Mouse (Mus musculus) hindbrain, embryonic 16.5 days (tissue): ENCODE data around the gene Mff. TPM values are rescaled to one million over a fixed set of nuclear protein-coding genes. Genes with fewer than 3 reads are reported as not detected.
A peak's percentile ranks its signal among the peaks of the same experiment; 100 is the strongest.

Experiments
- ATAC-seq: fragments of 200-750 bp; cut with Nextera tagmentation; 2 replicates; pipeline ENCODE4 v1.8.0; 2017; ENCODE audit warnings: moderate TSS enrichment, moderate library complexity
- H3K27ac ChIP-seq: fragments of 300-500 bp; sonication (generic); 2 replicates; pipeline ENCODE4 v1.5.1; 2014; ENCODE audit warnings: low read depth, mild to moderate bottlenecking, control low read depth, low read length, moderate library complexity
- H3K27me3 ChIP-seq: fragments of 300-500 bp; sonication (generic); replicated peaks from 2 replicates; pipeline ENCODE4 v1.6.1; 2014; ENCODE audit warnings: low read length; ENCODE audit not compliant: control insufficient read depth, insufficient read depth
- H3K36me3 ChIP-seq: fragments of 300-500 bp; sonication (generic); 2 replicates; pipeline ENCODE4 v1.6.1; 2014; ENCODE audit warnings: mild to moderate bottlenecking, low read length, moderate library complexity, mixed read lengths; ENCODE audit not compliant: control insufficient read depth, insufficient read depth
- H3K4me1 ChIP-seq: fragments of 300-500 bp; sonication (generic); 2 replicates; pipeline ENCODE4 v1.6.1; 2014; ENCODE audit warnings: low read depth, low read length; ENCODE audit not compliant: control insufficient read depth, insufficient read depth
- H3K4me2 ChIP-seq: fragments of 300-500 bp; sonication (generic); 2 replicates; pipeline ENCODE4 v1.6.1; 2014; ENCODE audit warnings: mild to moderate bottlenecking, low read length, control low read depth, moderate library complexity
- H3K4me3 ChIP-seq: fragments of 300-500 bp; sonication (generic); 2 replicates; pipeline ENCODE4 v1.5.1; 2014; ENCODE audit warnings: mild to moderate bottlenecking, low read length, control low read depth, moderate library complexity
- H3K9ac ChIP-seq: fragments of 300-500 bp; sonication (generic); 2 replicates; pipeline ENCODE4 v1.6.1; 2014; ENCODE audit warnings: low read depth, mild to moderate bottlenecking, control low read depth, low read length, moderate library complexity
- H3K9me3 ChIP-seq: fragments of 300-500 bp; sonication (generic); 2 replicates; pipeline ENCODE4 v1.6.1; 2014; ENCODE audit warnings: mild to moderate bottlenecking, low read length, moderate library complexity; ENCODE audit not compliant: control insufficient read depth
- WGBS: fragments of 180-500 bp; shearing (Covaris S2); extraction: QIAGEN DNeasy Blood & Tissue Kit; methylation state at CpG from one replicate; pipeline ENCODE4 v1.1.7; 2014; 5-methylcytosine and 5-hydroxymethylcytosine counted together
- polyA plus RNA-seq: library from polyadenylated mRNA; unstranded; fragments of >200 nt; fragmentation: Nextera tagmentation; extraction: Ambion mirVana; gene quantifications from 2 replicates; pipeline ENCODE4 v1.2.1, GENCODE M21; 2015

Gene Mff
- polyA plus RNA-seq, 1 experiment from 2014 or later = 427 TPM

DNA sequence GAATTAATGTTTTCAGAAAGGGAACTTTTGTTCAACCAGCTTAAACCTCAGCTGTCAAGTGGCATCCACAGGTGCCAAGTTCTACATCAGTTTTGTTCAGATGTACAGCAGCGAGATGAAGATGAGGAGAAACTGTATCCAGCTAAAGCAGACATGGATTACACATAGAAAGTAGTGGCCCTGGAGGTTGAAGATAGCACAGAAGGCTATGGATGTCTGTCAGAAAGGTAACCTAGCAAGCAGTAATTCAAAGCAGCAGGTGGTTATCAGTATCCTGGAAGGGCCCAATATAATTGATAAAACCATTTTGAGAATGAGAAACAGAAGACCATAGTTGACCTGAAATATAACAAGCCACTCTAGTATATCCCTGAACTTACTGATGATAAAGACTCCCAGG lies 8.7 kb downstream of the Mff start:
- Histone ChIP-seq H3K27ac (no peak overlapping the region), H3K4me2 (no peak overlapping the region), H3K9me3 (no peaks in the 10 kb centered on the region), H3K36me3 (peaks cover 39% of the 10 kb centered on the region), H3K27me3 (no peaks in the 10 kb centered on the region), H3K9ac (no peak overlapping the region), H3K4me1 (no peaks in the 10 kb centered on the region), H3K4me3 (no peak overlapping the region)
- WGBS = 98% methylated on average over 1 of the region's 1 CpGs
- ATAC-seq = no peak

- Histone ChIP-seq H3K4me1 (no peaks in the 10 kb centered on the region), H3K9me3 (no peaks in the 10 kb centered on the region), H3K4me3 (no peak overlapping the region), H3K4me2 (no peak overlapping the region), H3K27ac (no peak overlapping the region), H3K36me3 (peaks cover 13% of the 10 kb centered on the region), H3K27me3 (no peaks in the 10 kb centered on the region), H3K9ac (no peak overlapping the region)
- WGBS = 90% methylated on average over 1 of the region's 1 CpGs
- ATAC-seq = no peak
These were observed 13.4 kb downstream of the Mff start for GRCm38 (mm10) chr1:82738066-82738465.

DNA sequence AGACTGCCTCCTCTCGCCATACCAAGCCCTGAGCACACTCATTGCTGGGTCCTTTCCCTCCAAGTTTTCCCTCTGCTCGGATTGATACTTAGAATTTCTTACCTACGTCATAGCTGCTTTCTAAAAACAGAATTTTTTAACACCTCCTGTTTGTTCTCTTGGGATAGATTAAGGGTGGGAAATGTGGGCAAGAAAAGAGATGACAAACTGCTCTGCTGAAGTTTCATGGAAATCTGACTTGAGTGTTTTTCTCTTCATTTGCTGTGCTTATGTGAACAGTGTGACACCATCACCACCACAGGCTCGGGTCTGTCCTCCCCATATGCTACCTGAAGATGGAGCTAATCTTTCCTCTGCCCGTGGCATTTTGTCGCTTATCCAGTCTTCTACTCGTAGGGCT lies 16.8 kb downstream of the Mff start:
- no peak overlapping the region for H3K27ac ChIP-seq
- 85% methylated on average over 7 of the region's 7 CpGs for WGBS
- H3K4me3 ChIP-seq = no peak overlapping the region
- no peaks in the 10 kb centered on the region for H3K4me1 ChIP-seq
- H3K9ac ChIP-seq = no peak overlapping the region
- peaks cover 2% of the 10 kb centered on the region; the same call in 1 of the 2 replicates for H3K36me3 ChIP-seq
- H3K4me2 ChIP-seq = no peak overlapping the region
- no peaks in the 10 kb centered on the region for H3K27me3 ChIP-seq
- no peak for ATAC-seq
- H3K9me3 ChIP-seq = no peaks in the 10 kb centered on the region

- Histone ChIP-seq H3K4me1 (no peaks in the 10 kb centered on the region), H3K27ac (no peak overlapping the region), H3K4me3 (no peak overlapping the region), H3K4me2 (no peak overlapping the region), H3K27me3 (no peaks in the 10 kb centered on the region), H3K9me3 (no peaks in the 10 kb centered on the region), H3K36me3 (peaks cover 4% of the 10 kb centered on the region), H3K9ac (no peak overlapping the region)
- 90% methylated on average over 3 of the region's 3 CpGs for WGBS
- ATAC-seq = no peak
These were observed 19.3 kb downstream of the Mff start for GRCm38 (mm10) chr1:82743962-82744361.

DNA sequence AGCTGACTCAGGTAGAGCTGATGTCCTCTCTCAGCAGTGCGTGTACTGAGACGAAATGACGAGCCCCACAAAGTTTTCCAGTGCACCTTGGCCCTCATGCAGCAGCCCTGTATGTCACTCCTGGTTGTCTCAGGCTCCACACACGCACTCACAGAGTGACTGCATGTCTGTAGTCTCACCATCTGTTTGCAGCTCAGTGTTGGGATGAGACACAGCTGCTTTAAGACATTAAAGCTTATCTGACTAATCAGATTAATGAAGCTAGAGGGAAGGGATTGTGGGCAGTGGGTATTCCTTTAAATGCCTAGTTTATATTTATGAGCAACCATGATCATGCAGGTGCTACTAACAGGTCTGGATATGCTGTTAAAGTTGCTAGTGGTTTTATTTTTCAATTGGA lies 21.7 kb downstream of the Mff start:
- Histone ChIP-seq H3K27ac (no peak overlapping the region), H3K9ac (no peak overlapping the region), H3K4me1 (no peaks in the 10 kb centered on the region), H3K27me3 (no peaks in the 10 kb centered on the region), H3K4me2 (no peak overlapping the region), H3K36me3 (peaks cover 4% of the 10 kb centered on the region), H3K9me3 (no peaks in the 10 kb centered on the region), H3K4me3 (no peak overlapping the region)
- 85% methylated on average over 4 of the region's 4 CpGs for WGBS
- peak; percentile 45; the same call in 1 of the 2 replicates for ATAC-seq

DNA sequence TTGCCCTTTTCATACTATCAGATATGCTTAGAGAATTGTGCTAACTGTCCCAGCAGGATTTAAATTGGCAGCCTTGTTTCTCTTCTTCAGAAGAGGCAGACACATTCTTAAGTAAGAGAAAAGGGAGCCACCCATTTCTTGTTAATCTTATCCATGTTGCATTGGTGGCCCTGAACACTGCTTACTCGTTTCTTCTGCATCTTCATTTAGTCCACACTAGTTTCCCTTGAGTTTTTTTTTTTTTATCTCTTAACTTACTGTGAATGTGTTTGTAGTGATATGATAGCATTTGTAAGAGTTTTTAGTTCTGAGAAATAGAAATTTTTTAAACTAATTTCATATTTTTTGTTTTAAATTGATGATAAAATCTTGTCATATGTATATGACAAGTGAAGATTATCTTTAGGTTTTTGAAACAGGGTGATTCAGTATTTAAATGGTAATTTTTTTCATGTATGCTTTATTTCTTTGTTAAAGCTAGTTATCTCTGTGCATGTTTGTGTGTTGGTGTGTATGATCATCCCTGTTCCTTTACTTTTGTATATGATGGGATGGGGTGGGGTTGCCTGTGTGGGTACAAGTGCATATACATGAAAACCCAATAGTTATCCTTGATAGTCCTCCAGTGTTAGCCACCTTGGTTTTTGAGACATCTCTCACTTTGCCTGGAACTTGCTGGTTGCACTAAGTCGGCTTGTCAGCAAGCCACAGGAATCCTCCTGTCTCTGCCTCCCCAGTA lies 23.2 kb downstream of the Mff start:
- WGBS = 96% methylated on average over 2 of the region's 2 CpGs

DNA sequence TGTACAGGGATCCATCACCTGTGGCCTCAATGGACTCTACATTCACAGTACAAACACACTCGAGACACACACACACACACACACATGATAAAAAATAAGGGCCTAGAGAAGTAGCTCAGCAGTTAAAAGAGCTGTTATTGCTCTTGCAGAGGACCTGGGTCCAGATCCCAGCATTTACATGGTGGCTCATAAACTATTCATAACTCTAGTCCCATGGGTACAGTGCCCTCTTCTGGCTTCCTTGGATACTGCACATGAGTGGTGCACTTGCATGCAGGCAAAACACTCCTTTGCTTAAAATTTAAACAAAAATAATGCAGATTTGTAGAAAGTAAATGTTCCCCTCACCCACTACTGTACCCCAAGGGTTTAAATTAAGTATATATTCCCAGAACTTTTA lies 34.8 kb downstream of the Mff start:
- WGBS = 89% methylated on average over 1 of the region's 1 CpGs
- no peak for ATAC-seq

More for the DNA sequence above, 23.2 kb downstream of the Mff start:
- no peak for ATAC-seq
- H3K4me2 ChIP-seq = no peak overlapping the region
- no peak overlapping the region for H3K27ac ChIP-seq
- H3K9me3 ChIP-seq = no peaks in the 10 kb centered on the region
- H3K4me1 ChIP-seq = no peaks in the 10 kb centered on the region
- H3K27me3 ChIP-seq = no peaks in the 10 kb centered on the region
- peaks cover 9% of the 10 kb centered on the region for H3K36me3 ChIP-seq
- H3K4me3 ChIP-seq = no peak overlapping the region
- H3K9ac ChIP-seq = no peak overlapping the region

GRCm38 (mm10) chr1:82761454-82762169 lies 36.9 kb downstream of the Mff start:
- no peaks in the 10 kb centered on the region for H3K27me3 ChIP-seq
- H3K4me1 ChIP-seq = no peaks in the 10 kb centered on the region
- H3K9ac ChIP-seq = no peak overlapping the region
- no peaks in the 10 kb centered on the region for H3K9me3 ChIP-seq
- no peak overlapping the region for H3K4me2 ChIP-seq
- no peak for ATAC-seq
- H3K36me3 ChIP-seq = peaks cover 4% of the 10 kb centered on the region; the same call in 1 of the 2 replicates
- H3K27ac ChIP-seq = no peak overlapping the region
- 85% methylated on average over 8 of the region's 8 CpGs for WGBS
- no peak overlapping the region for H3K4me3 ChIP-seq

More for the DNA sequence above, 34.8 kb downstream of the Mff start:
- Histone ChIP-seq H3K36me3 (peaks cover 17% of the 10 kb centered on the region), H3K4me3 (no peak overlapping the region), H3K9ac (no peak overlapping the region), H3K27ac (no peak overlapping the region), H3K4me2 (no peak overlapping the region), H3K9me3 (no peaks in the 10 kb centered on the region), H3K27me3 (no peaks in the 10 kb centered on the region), H3K4me1 (no peaks in the 10 kb centered on the region)

GRCm38 (mm10) chr1:82762274-82762673 lies 37.6 kb downstream of the Mff start:
- no peak overlapping the region for H3K4me2 ChIP-seq
- WGBS = 92% methylated on average over 1 of the region's 1 CpGs
- H3K36me3 ChIP-seq = peaks cover 4% of the 10 kb centered on the region; the same call in 1 of the 2 replicates
- no peak overlapping the region for H3K9ac ChIP-seq
- H3K27me3 ChIP-seq = no peaks in the 10 kb centered on the region
- no peaks in the 10 kb centered on the region for H3K9me3 ChIP-seq
- no peak for ATAC-seq
- H3K4me1 ChIP-seq = no peaks in the 10 kb centered on the region
- no peak overlapping the region for H3K4me3 ChIP-seq
- H3K27ac ChIP-seq = no peak overlapping the region
